Mouse (Mus musculus): ENCODE measurements around the gene Trpd52l3. TPM values are rescaled to one million over a fixed set of nuclear protein-coding genes. Genes with fewer than 3 reads are reported as not detected.
"Not testable (repeated sequence)": the region's sequence is repeated elsewhere in the genome, so short reads cannot be mapped to it uniquely, and the experiment has no call there.

Trpd52l3 gene
- polyA plus RNA-seq, 1 experiment = not detected

DNA sequence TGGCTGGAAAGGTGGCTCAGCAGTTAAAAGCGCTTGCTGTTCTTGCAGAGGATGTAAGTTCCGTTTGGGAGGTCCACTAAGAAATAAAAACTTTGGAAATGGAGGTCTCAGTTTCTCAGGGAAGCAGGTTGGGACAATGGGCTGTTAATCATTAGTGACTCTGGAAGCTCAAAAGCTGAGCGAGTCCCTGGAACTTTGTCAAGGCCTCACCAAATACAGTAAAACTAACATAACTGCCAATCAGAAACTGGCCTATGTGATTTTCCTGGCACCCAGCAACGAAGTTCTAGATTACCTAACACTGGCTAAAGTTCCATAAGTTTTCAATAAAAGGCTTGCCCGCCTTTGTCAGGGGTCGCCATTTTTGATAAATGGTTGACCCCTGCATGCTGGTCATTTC is 12.6 kb downstream of the Trpd52l3 start:
- Histone ChIP-seq H3K4me3 (ENCODE audit: insufficient read depth, low read depth, low read length) (no peak overlapping the region), H3K27ac (ENCODE audit: insufficient read depth, low read depth, low read length) (no peak overlapping the region), H3K4me1 (ENCODE audit: control insufficient read depth, insufficient read depth, low read length) (peaks cover 2% of the 10 kb centered on the region; the same call in 1 of the 2 replicates)
- TF ChIP-seq POLR2A (IDR thresholded peaks at IDR 0.05; ENCODE audit: insufficient read depth, low read depth, low read length) (no peak), CTCF (IDR thresholded peaks at IDR 0.05; ENCODE audit: insufficient read depth, low read depth, low read length) (no peak)
- 85% methylated on average over 6 of the region's 6 CpGs for WGBS

DNA sequence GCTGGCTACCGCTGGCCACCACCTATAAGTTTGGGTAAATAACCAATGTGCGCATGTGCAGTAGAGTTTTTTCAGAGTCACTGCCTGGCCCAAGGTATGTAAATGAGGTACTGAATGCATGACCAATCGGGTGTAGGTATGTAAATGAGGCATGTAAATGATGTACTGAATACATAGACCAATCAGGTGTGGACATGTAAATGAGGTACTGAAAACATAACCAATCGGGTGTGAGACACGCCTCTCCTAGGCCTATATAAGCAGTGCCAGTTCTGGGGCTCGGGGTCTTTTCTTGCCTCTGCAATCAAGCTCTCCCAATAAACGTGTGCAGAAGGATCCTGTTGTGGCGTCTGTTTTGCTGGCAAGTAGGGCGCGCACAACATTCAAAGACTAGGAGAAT is 19.8 kb downstream of the Trpd52l3 start:
- not testable (repeated sequence) for H3K4me3 ChIP-seq (ENCODE audit: insufficient read depth, low read depth, low read length); H3K27ac ChIP-seq (ENCODE audit: insufficient read depth, low read depth, low read length); H3K4me1 ChIP-seq (ENCODE audit: control insufficient read depth, insufficient read depth, low read length)
- 96% methylated on average over 10 of the region's 10 CpGs for WGBS

DNA sequence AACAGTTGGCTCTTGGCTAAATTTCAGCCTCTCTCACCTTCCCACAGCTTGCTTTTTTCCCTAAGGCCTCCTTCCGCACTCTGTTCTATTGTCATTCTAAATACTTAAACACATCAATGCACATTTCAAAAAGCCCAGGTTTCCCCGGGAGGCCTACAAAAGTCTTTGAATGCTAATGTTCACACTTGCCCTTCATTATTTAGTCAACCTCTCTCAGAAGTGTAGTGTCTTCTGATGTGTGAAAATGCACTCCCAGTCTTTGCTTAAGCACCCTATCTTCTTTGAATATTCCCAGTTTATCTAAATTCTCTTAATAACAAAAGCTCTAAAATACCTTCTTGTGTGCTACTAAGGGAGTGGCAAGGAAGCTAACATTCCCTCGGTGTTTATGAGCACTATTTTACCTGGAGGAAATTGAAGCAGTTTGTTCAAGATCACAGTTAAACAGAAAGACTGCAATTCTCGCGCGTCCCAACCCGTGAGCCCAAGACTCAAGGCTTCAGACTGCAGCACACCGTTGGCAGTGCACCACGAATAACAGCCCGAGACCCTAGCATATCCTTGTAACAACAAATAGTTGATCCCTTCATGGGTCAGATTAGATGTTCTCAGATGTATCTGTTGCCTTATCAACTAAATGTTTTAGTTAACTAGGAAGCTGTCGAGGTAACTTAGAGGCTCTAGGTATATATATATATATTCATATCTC is 25.6 kb downstream of the Trpd52l3 start:
- TF ChIP-seq POLR2A (IDR thresholded peaks at IDR 0.05; ENCODE audit: insufficient read depth, low read depth, low read length) (no peak), CTCF (IDR thresholded peaks at IDR 0.05; ENCODE audit: insufficient read depth, low read depth, low read length) (no peak)
- 57% methylated on average over 11 of the region's 11 CpGs for WGBS
- no peak overlapping the region for H3K27ac ChIP-seq (ENCODE audit: insufficient read depth, low read depth, low read length)
- peaks cover 5% of the 10 kb centered on the region; the same call in 1 of the 2 replicates for H3K4me1 ChIP-seq (ENCODE audit: control insufficient read depth, insufficient read depth, low read length)
- no peak overlapping the region for H3K4me3 ChIP-seq (ENCODE audit: insufficient read depth, low read depth, low read length)

DNA sequence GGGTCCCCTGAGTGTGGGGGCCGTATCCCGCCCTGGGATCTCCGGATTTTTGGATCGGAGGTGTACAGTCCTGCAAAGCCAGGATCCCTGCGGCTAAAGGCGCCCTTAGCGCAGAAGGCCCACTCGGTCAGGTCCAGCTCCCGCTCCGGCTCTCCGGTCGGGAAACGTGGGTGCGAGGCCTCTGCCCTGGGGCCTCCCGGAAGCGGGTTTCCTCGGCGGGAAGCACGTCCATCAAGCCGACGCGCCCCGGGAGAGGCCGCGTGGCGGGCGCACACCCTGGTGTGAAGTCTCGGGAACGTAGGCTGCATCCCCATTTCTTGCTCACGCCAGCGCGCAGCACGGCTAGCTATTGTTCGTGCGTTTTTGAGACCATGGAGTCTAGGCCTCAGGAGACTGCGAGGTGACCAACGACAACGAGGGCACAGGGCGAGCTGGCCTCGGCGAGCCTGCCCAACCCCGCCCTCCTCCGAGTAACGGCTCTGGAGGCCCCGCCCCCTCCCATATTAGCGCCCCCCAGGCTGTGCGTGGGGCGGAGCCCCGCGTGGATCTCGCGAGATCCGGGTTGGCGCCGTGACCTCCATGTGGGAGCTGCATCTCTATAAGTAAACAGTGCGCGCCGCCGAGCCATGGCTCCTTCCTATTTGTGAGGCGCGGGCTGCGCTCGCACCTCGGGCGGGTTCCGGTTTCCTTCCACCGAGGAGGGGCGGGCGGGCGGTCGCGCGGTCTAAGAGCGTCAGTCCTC is 26.5 kb downstream of the Trpd52l3 start, which contains the start of gene Uhrf2:
Uhrf2 (plus strand) TSS at position 620 of the 742 bp plus-strand sequence.
- H3K4me3 ChIP-seq (ENCODE audit: insufficient read depth, low read depth, low read length) = peak within 1 kb of the TSS; percentile 74
- TF ChIP-seq CTCF (IDR thresholded peaks at IDR 0.05; ENCODE audit: insufficient read depth, low read depth, low read length) = no peak
- peak; percentile 96 for TF ChIP-seq POLR2A (IDR thresholded peaks at IDR 0.05; ENCODE audit: insufficient read depth, low read depth, low read length)
- 2% methylated on average over 74 of the region's 74 CpGs for WGBS
- H3K4me1 ChIP-seq (ENCODE audit: control insufficient read depth, insufficient read depth, low read length) = peaks cover 5% of the 10 kb centered on the region; the same call in 1 of the 2 replicates
- H3K27ac ChIP-seq (ENCODE audit: insufficient read depth, low read depth, low read length) = peak within 1 kb of the TSS; percentile 69

DNA sequence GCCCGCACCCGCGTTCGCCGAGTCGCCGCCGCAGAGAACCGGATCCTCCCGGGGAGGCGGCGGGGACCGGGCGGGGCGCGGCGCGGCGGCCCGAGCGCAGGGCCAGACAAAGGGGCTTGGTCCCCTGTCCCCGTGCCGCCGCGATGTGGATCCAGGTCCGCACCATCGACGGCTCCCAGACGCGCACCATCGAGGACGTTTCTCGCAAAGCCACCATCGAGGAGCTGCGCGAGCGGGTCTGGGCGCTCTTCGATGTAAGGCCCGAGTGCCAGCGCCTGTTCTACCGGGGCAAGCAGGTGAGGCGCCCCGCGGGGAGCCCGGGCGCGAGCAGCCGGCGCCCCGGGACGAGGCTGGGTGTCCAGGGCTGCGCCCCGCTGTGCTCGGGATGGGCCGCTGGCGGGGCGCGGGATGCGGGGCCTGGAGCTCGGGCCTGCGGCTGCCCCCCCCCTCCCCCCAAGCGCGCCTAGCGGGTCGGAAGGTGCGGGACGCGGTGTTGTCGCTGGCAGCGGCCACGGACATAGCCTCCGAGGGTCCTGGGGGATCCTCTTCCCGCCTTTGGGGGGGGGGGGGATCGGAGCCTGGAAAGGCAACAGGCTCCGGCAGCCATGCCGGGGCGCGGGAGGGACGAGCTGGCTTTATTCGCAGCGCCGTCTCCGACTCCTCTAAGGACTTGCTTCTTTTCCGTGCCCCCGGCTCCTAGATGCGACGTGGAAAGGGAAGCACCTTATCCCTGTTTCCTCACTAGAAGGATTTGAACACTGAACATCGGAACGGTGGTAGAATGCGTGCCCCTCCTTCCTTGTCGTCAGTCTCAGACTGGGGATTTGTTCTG is 27.3 kb downstream of the Trpd52l3 start:
- peak overlapping the region; percentile 74 for H3K4me3 ChIP-seq (ENCODE audit: insufficient read depth, low read depth, low read length)
- under 1% methylated on average over 87 of the region's 92 CpGs for WGBS
- peaks cover 5% of the 10 kb centered on the region; the same call in 1 of the 2 replicates for H3K4me1 ChIP-seq (ENCODE audit: control insufficient read depth, insufficient read depth, low read length)
- TF ChIP-seq CTCF (IDR thresholded peaks at IDR 0.05; ENCODE audit: insufficient read depth, low read depth, low read length) (no peak), POLR2A (IDR thresholded peaks at IDR 0.05; ENCODE audit: insufficient read depth, low read depth, low read length) (no peak; the same call in 1 of the 2 replicates)
- peak overlapping the region; percentile 16; the same call in 1 of the 2 replicates for H3K27ac ChIP-seq (ENCODE audit: insufficient read depth, low read depth, low read length)

DNA sequence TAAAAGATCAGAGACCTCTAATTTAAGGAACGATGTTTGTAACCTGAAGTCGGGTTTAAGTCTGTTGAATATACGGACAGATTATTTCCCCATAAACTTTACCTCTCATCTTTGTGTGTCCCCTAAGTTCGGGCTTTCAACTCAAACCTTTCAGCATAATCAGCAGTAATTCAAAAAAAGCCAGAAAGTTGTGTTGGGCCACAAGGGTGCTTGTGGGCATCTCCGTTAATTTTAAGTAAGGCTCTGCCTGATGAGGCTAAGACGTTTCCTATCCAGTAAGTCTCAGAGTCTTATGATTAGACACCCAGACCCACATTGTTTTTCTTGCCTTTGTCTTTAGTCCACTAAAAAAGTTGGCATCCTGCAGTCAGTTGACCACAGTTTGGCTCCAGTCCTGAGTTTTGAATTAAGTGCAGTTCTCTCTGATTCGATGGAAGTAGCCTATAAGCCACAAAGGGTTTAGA is 27.9 kb downstream of the Trpd52l3 start:
- H3K27ac ChIP-seq (ENCODE audit: insufficient read depth, low read depth, low read length) = no peak overlapping the region
- peaks cover 5% of the 10 kb centered on the region; the same call in 1 of the 2 replicates for H3K4me1 ChIP-seq (ENCODE audit: control insufficient read depth, insufficient read depth, low read length)
- WGBS = under 1% methylated on average over 7 of the region's 7 CpGs
- H3K4me3 ChIP-seq (ENCODE audit: insufficient read depth, low read depth, low read length) = peak overlapping the region; percentile 74
- TF ChIP-seq POLR2A (IDR thresholded peaks at IDR 0.05; ENCODE audit: insufficient read depth, low read depth, low read length) = no peak
- TF ChIP-seq CTCF (IDR thresholded peaks at IDR 0.05; ENCODE audit: insufficient read depth, low read depth, low read length) = no peak

DNA sequence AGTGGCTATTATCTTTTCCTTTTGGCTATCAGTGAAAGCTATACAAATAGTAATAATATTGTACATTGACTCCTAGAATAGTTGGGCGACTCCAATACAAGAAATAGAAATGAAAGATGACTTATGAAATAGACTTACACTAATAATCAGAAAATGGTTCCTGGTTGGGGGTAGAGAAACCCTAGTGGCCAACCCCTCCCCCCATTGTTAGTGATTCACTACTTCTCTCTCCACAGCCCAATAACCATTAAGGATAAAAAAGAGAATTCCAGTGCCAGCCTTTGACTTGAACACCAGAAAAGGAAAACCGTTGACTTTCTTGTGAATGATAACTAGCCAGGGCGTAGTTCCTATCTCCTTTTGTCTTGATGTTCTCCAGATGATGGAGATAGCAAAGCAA is 28.6 kb downstream of the Trpd52l3 start:
- no peak overlapping the region for H3K27ac ChIP-seq (ENCODE audit: insufficient read depth, low read depth, low read length)
- 52% methylated on average over 3 of the region's 3 CpGs for WGBS
- no peak for TF ChIP-seq POLR2A (IDR thresholded peaks at IDR 0.05; ENCODE audit: insufficient read depth, low read depth, low read length)
- TF ChIP-seq CTCF (IDR thresholded peaks at IDR 0.05; ENCODE audit: insufficient read depth, low read depth, low read length) = no peak
- peaks cover 5% of the 10 kb centered on the region; the same call in 1 of the 2 replicates for H3K4me1 ChIP-seq (ENCODE audit: control insufficient read depth, insufficient read depth, low read length)
- no peak overlapping the region for H3K4me3 ChIP-seq (ENCODE audit: insufficient read depth, low read depth, low read length)

DNA sequence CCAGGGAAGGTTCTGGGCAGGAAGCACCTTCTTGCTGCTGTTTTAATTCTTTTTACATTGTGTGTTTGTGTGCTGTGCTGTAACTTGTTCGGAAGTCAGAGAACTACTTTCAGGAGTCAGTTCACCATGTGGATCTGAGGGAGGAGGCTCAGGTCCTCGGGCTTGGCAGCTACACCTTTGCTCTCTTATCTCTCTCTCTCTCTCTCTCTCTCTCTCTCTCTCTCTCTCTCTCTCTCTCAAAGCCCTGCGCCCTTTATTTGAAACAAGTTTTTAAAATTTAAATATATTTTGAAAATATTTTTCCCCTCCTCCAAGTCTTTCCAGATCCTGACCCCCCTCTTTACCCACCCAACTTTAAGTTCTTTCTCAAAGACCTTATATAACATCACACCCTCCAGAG is 31.8 kb downstream of the Trpd52l3 start:
- Histone ChIP-seq H3K27ac (ENCODE audit: insufficient read depth, low read depth, low read length) (no peak overlapping the region), H3K4me1 (ENCODE audit: control insufficient read depth, insufficient read depth, low read length) (peaks cover 2% of the 10 kb centered on the region; the same call in 1 of the 2 replicates), H3K4me3 (ENCODE audit: insufficient read depth, low read depth, low read length) (no peak overlapping the region)
- 70% methylated on average over 3 of the region's 3 CpGs for WGBS
- TF ChIP-seq POLR2A (IDR thresholded peaks at IDR 0.05; ENCODE audit: insufficient read depth, low read depth, low read length) = no peak
- no peak for TF ChIP-seq CTCF (IDR thresholded peaks at IDR 0.05; ENCODE audit: insufficient read depth, low read depth, low read length)
